ENCODE assay signal across 21 mouse cellular contexts in the genomic region with DNA sequence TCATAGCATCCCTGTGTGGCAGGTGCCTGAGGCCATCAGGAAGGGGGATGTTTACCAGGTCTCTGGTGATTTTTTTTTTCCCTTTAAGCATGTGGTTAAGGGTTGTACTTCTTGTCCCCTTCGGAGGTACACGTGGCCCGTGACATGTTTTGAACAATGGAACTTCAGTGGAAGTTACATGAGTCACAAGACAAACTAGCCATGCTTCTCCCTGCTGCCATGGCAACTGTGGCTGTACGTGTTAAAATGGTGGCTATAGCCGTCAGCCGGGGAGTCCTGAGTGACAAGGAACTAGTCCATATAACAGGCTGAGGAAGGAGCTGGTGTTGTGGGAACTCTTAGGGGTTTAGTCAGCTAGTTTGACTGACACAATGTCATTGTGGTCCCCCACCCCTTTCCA.
DNase-seq lines count a peak whose midpoint lies in the region; ATAC-seq and TF ChIP-seq lines count a peak whose summit lies in the region.
"Had no signal": no experiment of that assay in that cellular context is flagged by ENCODE, and none has a peak within 500 bp of the region (broad histone marks: within the 10 kb centered on the region; RNA-seq: fewer than 3 reads in every experiment).

No protein-coding gene starts in this region.

- no peak overlapping the region for H3K9ac ChIP-seq in hindbrain, embryonic 11.5 days (ENCODE audit: low read depth, low read length)
- H3K9ac ChIP-seq in hindbrain, embryonic 16.5 days (ENCODE audit: low read depth, low read length) = no peak overlapping the region
- H3K9ac ChIP-seq in lung, postnatal 0 days (replicated peaks; ENCODE audit: low read depth) = no peak overlapping the region
- H3K9ac ChIP-seq in stomach, postnatal 0 days (ENCODE audit: low read length) = no peak overlapping the region
- H3K9ac ChIP-seq: embryonic facial prominence, embryonic 12.5 days; hindbrain, embryonic 15.5 days; stomach, embryonic 15.5 days had no signal

- TF ChIP-seq POLR2A in brain, embryonic 14.5 days (IDR thresholded peaks at IDR 0.05; ENCODE audit: borderline replicate concordance, extremely low read depth, insufficient read depth, insufficient read length, poor library complexity, severe bottlenecking) = no peak

- ATAC-seq in hindbrain, embryonic 11.5 days (ENCODE audit: low FRiP score) = no peak
- no peak for ATAC-seq in hindbrain, embryonic 16.5 days
- ATAC-seq in lung, postnatal 0 days = peak; percentile 32
- peak; percentile 59 for ATAC-seq in stomach, postnatal 0 days (ENCODE audit: low FRiP score, low TSS enrichment)
- ATAC-seq in CD4-positive, CD25-positive, alpha-beta regulatory T cell, adult 4 months = no peak
- ATAC-seq: forebrain, embryonic 16.5 days; intestine, postnatal 0 days; Patski had no signal

- no peak overlapping the region for H3K4me3 ChIP-seq in hindbrain, embryonic 11.5 days (ENCODE audit: low read depth, low read length)
- no peak overlapping the region for H3K4me3 ChIP-seq in hindbrain, embryonic 16.5 days (ENCODE audit: low read length)
- no peak overlapping the region for H3K4me3 ChIP-seq in lung, postnatal 0 days (ENCODE audit: low read depth, low read length)
- H3K4me3 ChIP-seq in stomach, postnatal 0 days (ENCODE audit: low read depth, low read length) = no peak overlapping the region
- H3K4me3 ChIP-seq: embryonic facial prominence, embryonic 12.5 days; erythroblast, embryonic 14.5 days; hindbrain, embryonic 15.5 days; stomach, embryonic 15.5 days had no signal

- H3K9me3 ChIP-seq in hindbrain, embryonic 11.5 days (ENCODE audit: control insufficient read depth, low read length) = no peaks in the 10 kb centered on the region
- no peaks in the 10 kb centered on the region for H3K9me3 ChIP-seq in hindbrain, embryonic 16.5 days (ENCODE audit: control insufficient read depth, low read length)
- no peaks in the 10 kb centered on the region for H3K9me3 ChIP-seq in lung, postnatal 0 days (ENCODE audit: low read length)
- H3K9me3 ChIP-seq in stomach, postnatal 0 days (ENCODE audit: control insufficient read depth, low read length) = no peaks in the 10 kb centered on the region
- H3K9me3 ChIP-seq: embryonic facial prominence, embryonic 12.5 days; hindbrain, embryonic 15.5 days; stomach, embryonic 15.5 days had no signal

- WGBS in hindbrain, embryonic 11.5 days = 60% methylated on average over 6 of the region's 6 CpGs
- 14% methylated on average over 6 of the region's 6 CpGs for WGBS in hindbrain, embryonic 16.5 days
- WGBS in lung, postnatal 0 days = 31% methylated on average over 6 of the region's 6 CpGs
- WGBS in stomach, postnatal 0 days = 51% methylated on average over 6 of the region's 6 CpGs

- H3K36me3 ChIP-seq in hindbrain, embryonic 11.5 days (ENCODE audit: control insufficient read depth, insufficient read depth, low read length) = no peaks in the 10 kb centered on the region
- no peaks in the 10 kb centered on the region for H3K36me3 ChIP-seq in hindbrain, embryonic 16.5 days (ENCODE audit: control insufficient read depth, insufficient read depth, low read length)
- H3K36me3 ChIP-seq in lung, postnatal 0 days (ENCODE audit: insufficient read depth, low read length) = no peaks in the 10 kb centered on the region
- H3K36me3 ChIP-seq in stomach, postnatal 0 days (ENCODE audit: control insufficient read depth, insufficient read depth, low read length) = no peaks in the 10 kb centered on the region
- H3K36me3 ChIP-seq: embryonic facial prominence, embryonic 12.5 days; hindbrain, embryonic 15.5 days; stomach, embryonic 15.5 days had no signal

- no peak overlapping the region for H3K27ac ChIP-seq in hindbrain, embryonic 11.5 days (ENCODE audit: low read depth, low read length)
- H3K27ac ChIP-seq in hindbrain, embryonic 16.5 days (ENCODE audit: low read depth, low read length) = no peak overlapping the region
- H3K27ac ChIP-seq in lung, postnatal 0 days (ENCODE audit: low read length) = no peak overlapping the region
- no peak overlapping the region for H3K27ac ChIP-seq in stomach, postnatal 0 days (replicated peaks)
- H3K27ac ChIP-seq: embryonic facial prominence, embryonic 12.5 days; hindbrain, embryonic 15.5 days; stomach, embryonic 15.5 days had no signal

- no peak for TF ChIP-seq EP300 in lung, postnatal 0 days (IDR thresholded peaks at IDR 0.05)
- no peak for TF ChIP-seq EP300 in stomach, postnatal 0 days (optimal IDR thresholded peaks at IDR 0.05)

- no peak overlapping the region for H3K4me2 ChIP-seq in hindbrain, embryonic 11.5 days (replicated peaks; ENCODE audit: low read depth, low read length)
- H3K4me2 ChIP-seq in hindbrain, embryonic 16.5 days (ENCODE audit: low read length) = no peak overlapping the region
- H3K4me2 ChIP-seq in lung, postnatal 0 days (replicated peaks; ENCODE audit: low read depth, low read length) = no peak overlapping the region
- no peak overlapping the region for H3K4me2 ChIP-seq in stomach, postnatal 0 days (replicated peaks; ENCODE audit: low read depth)
- H3K4me2 ChIP-seq: embryonic facial prominence, embryonic 12.5 days; hindbrain, embryonic 15.5 days; stomach, embryonic 15.5 days had no signal

- peak; percentile 47 for DNase-seq in hindbrain, embryonic 11.5 days (ENCODE audit: low spot score)
- peak; percentile 44 for DNase-seq in lung, postnatal 0 days (ENCODE audit: low spot score)
- DNase-seq in lung, adult 18-20 months = no peak
- peak; percentile 63 for DNase-seq in brain, embryonic 14.5 days (ENCODE audit: low read depth)
- peak; percentile 45 for DNase-seq in stomach, postnatal 0 days (ENCODE audit: low spot score)
- DNase-seq: adrenal gland, postnatal 25 days; cerebellum, adult 11-12 months; cerebellum, postnatal 25 days; gastrocnemius, postnatal 36 days; liver; right cerebral cortex, postnatal 25 days; thymus, adult 2 months had no signal

- 0 out of 2 replicates have a peak, but pooled peaks cover 3% of the 10 kb centered on the region for H3K4me1 ChIP-seq in hindbrain, embryonic 11.5 days (replicated peaks; ENCODE audit: control insufficient read depth, insufficient read depth, low read length)
- H3K4me1 ChIP-seq in hindbrain, embryonic 16.5 days (ENCODE audit: control insufficient read depth, insufficient read depth, low read depth, low read length) = peaks cover 21% of the 10 kb centered on the region
- no peaks in the 10 kb centered on the region for H3K4me1 ChIP-seq in lung, postnatal 0 days (ENCODE audit: insufficient read depth, low read depth, low read length)
- H3K4me1 ChIP-seq in stomach, postnatal 0 days (replicated peaks; ENCODE audit: control insufficient read depth, insufficient read depth) = no peaks in the 10 kb centered on the region
- H3K4me1 ChIP-seq: stomach, embryonic 15.5 days had no signal

- no peak for TF ChIP-seq CTCF in lung, postnatal 0 days (IDR thresholded peaks at IDR 0.05)
- no peak for TF ChIP-seq CTCF in brain, embryonic 14.5 days (IDR thresholded peaks at IDR 0.05; ENCODE audit: borderline replicate concordance, extremely low read depth, insufficient read depth, insufficient read length)
- no peak for TF ChIP-seq CTCF in stomach, postnatal 0 days (IDR thresholded peaks at IDR 0.05; ENCODE audit: low read depth)

- no peaks in the 10 kb centered on the region for H3K27me3 ChIP-seq in hindbrain, embryonic 11.5 days (ENCODE audit: control insufficient read depth, insufficient read depth, low read length)
- no peaks in the 10 kb centered on the region for H3K27me3 ChIP-seq in hindbrain, embryonic 16.5 days (replicated peaks; ENCODE audit: control insufficient read depth, insufficient read depth, low read length)
- H3K27me3 ChIP-seq in lung, postnatal 0 days (replicated peaks; ENCODE audit: insufficient read depth, low read length) = no peaks in the 10 kb centered on the region
- H3K27me3 ChIP-seq in stomach, postnatal 0 days (ENCODE audit: control insufficient read depth, insufficient read depth, low read length) = no peaks in the 10 kb centered on the region
- H3K27me3 ChIP-seq: hindbrain, embryonic 15.5 days; stomach, embryonic 15.5 days had no signal

Comparison
In these comparisons a context has a peak if more than half of its experiments do, and no peak if none do; other contexts are left out.
1. DNase-seq: peak in hindbrain, embryonic 11.5 days (single experiment), lung, postnatal 0 days (single experiment), brain, embryonic 14.5 days (single experiment) and stomach, postnatal 0 days (single experiment); none in lung, adult 18-20 months (0 of 2).
2. ATAC-seq: peak in lung, postnatal 0 days (single experiment) and stomach, postnatal 0 days (single experiment); none in hindbrain, embryonic 11.5 days (single experiment), hindbrain, embryonic 16.5 days (single experiment) and CD4-positive, CD25-positive, alpha-beta regulatory T cell, adult 4 months (single experiment).